Mouse (Mus musculus) embryonic facial prominence, embryonic 15.5 days (tissue): ENCODE results near the gene Rps6kc1. TPM values are rescaled to one million over a fixed set of nuclear protein-coding genes. Genes with fewer than 3 reads are reported as not detected.

ENCODE experiments used
- ATAC-seq: fragments of 200-750 bp; cut with Nextera tagmentation; 2 replicates; pipeline ENCODE4 v1.8.0; 2017; ENCODE audit warnings: low read depth, moderate TSS enrichment; ENCODE audit not compliant: insufficient number of reproducible peaks, low FRiP score, low TSS enrichment
- H3K27ac ChIP-seq: fragments of 300-500 bp; sonication (generic); replicated peaks from 2 replicates; pipeline ENCODE4 v1.5.1; 2015; ENCODE audit warnings: mild to moderate bottlenecking, inconsistent platforms
- H3K27me3 ChIP-seq: fragments of 300-500 bp; sonication (generic); 2 replicates; pipeline ENCODE4 v1.6.1; 2015; ENCODE audit warnings: inconsistent platforms
- H3K36me3 ChIP-seq: fragments of 300-500 bp; sonication (generic); 2 replicates; pipeline ENCODE4 v1.6.1; 2015; ENCODE audit warnings: mild to moderate bottlenecking, inconsistent platforms
- H3K4me1 ChIP-seq: fragments of 300-500 bp; sonication (generic); 2 replicates; pipeline ENCODE4 v1.6.1; 2015; ENCODE audit warnings: inconsistent platforms
- H3K4me2 ChIP-seq: fragments of 300-500 bp; sonication (generic); replicated peaks from 2 replicates; pipeline ENCODE4 v1.6.1; 2015; ENCODE audit warnings: mild to moderate bottlenecking, inconsistent platforms
- H3K4me3 ChIP-seq: fragments of 300-500 bp; sonication (generic); replicated peaks from 2 replicates; pipeline ENCODE4 v1.5.1; 2015; ENCODE audit warnings: mild to moderate bottlenecking, inconsistent platforms
- H3K9ac ChIP-seq: fragments of 300-500 bp; sonication (generic); 2 replicates; pipeline ENCODE4 v1.6.1; 2015; ENCODE audit warnings: inconsistent platforms
- H3K9me3 ChIP-seq: fragments of 300-500 bp; sonication (generic); replicated peaks from 2 replicates; pipeline ENCODE4 v1.6.1; 2016; ENCODE audit warnings: inconsistent platforms
- WGBS: fragments of 180-500 bp; shearing (Covaris S2); methylation state at CpG from one replicate; pipeline ENCODE4 v1.1.7; 2015; 5-methylcytosine and 5-hydroxymethylcytosine counted together
- polyA plus RNA-seq: library from polyadenylated mRNA; unstranded; fragments of >200 nt; fragmentation: Nextera tagmentation; extraction: Ambion mirVana; gene quantifications from 2 replicates; pipeline ENCODE4 v1.2.1, GENCODE M21; 2015

The Rps6kc1 gene
- polyA plus RNA-seq, 1 experiment from 2014 or later, result 15.2 TPM

DNA sequence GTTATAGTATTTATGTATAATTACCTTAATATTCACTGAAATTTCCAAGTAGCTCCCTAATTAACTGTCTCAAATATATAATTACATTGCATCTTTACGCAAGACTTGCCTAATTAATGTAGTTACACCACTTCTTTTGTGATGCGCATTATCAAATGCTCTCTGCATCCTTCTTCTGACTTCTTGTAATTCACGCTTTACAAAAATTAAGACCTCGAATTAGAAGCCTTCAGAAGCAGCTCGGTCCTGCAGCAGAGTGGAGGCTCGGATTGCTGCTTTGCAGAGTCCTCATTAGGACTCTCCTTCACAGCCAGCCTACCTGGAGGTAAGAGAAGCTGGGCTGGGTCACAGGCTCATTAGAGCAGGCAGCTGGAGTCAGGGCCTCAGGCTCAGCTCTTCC is 197.7 kb downstream of the Rps6kc1 start:
- WGBS, result 65% methylated on average over 6 of the region's 6 CpGs
- Histone ChIP-seq H3K27ac (no peak overlapping the region), H3K4me3 (no peak overlapping the region), H3K4me2 (no peak overlapping the region), H3K9ac (no peak overlapping the region), H3K9me3 (no peaks in the 10 kb centered on the region), H3K4me1 (no peaks in the 10 kb centered on the region), H3K27me3 (no peaks in the 10 kb centered on the region), H3K36me3 (no peaks in the 10 kb centered on the region)
- no peak for ATAC-seq

DNA sequence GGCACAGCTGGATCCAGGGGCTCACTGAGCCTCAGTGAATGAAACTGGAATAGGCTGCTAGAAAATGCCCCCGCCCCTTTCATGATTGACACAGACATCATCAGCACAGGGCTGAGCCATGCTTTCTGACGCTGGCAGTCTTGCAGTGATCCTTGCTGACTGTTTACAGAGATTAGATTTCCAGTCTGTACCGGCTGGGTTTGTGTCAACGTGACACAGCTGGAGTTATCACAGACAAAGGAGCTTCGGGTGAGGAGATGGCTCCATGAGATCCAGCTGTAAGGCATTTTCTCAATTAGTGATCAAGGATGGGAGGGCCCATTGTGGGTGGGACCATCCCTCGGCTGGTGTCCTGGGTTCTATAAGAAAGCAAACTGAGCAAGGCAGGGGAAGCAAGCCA is 214.0 kb downstream of the Rps6kc1 start:
- no peak overlapping the region for H3K4me3 ChIP-seq
- no peaks in the 10 kb centered on the region for H3K27me3 ChIP-seq
- H3K9me3 ChIP-seq, result no peaks in the 10 kb centered on the region
- no peak overlapping the region for H3K27ac ChIP-seq
- H3K4me2 ChIP-seq, result no peak overlapping the region
- no peak overlapping the region for H3K9ac ChIP-seq
- ATAC-seq, result no peak
- no peaks in the 10 kb centered on the region for H3K36me3 ChIP-seq
- WGBS, result 19% methylated on average over 6 of the region's 6 CpGs
- no peaks in the 10 kb centered on the region for H3K4me1 ChIP-seq

DNA sequence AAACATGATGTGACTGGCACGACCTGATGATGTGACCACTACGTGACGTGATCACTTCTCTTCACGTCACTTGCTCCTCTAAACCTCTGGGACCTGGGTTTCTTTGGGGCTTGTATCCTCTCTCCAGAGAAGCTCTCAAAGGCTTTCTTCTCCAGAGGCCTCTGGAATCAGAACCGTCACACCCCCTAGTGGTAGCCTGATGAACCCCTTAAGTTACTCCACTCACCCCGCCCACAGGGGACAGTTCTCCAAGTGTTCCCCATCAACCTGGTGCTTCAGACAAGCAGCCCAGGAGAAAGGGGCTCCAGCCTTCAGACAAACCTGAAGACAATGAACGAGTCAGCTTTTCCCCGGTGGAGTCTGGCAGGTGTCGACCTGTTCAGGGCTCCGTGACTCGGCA is 216.0 kb downstream of the Rps6kc1 start:
- Histone ChIP-seq H3K9me3 (no peaks in the 10 kb centered on the region), H3K9ac (no peak overlapping the region), H3K36me3 (no peaks in the 10 kb centered on the region), H3K4me2 (no peak overlapping the region), H3K27me3 (no peaks in the 10 kb centered on the region; the same call in 1 of the 2 replicates), H3K27ac (no peak overlapping the region), H3K4me3 (no peak overlapping the region), H3K4me1 (no peaks in the 10 kb centered on the region)
- ATAC-seq, result no peak
- WGBS, result 68% methylated on average over 11 of the region's 11 CpGs

DNA sequence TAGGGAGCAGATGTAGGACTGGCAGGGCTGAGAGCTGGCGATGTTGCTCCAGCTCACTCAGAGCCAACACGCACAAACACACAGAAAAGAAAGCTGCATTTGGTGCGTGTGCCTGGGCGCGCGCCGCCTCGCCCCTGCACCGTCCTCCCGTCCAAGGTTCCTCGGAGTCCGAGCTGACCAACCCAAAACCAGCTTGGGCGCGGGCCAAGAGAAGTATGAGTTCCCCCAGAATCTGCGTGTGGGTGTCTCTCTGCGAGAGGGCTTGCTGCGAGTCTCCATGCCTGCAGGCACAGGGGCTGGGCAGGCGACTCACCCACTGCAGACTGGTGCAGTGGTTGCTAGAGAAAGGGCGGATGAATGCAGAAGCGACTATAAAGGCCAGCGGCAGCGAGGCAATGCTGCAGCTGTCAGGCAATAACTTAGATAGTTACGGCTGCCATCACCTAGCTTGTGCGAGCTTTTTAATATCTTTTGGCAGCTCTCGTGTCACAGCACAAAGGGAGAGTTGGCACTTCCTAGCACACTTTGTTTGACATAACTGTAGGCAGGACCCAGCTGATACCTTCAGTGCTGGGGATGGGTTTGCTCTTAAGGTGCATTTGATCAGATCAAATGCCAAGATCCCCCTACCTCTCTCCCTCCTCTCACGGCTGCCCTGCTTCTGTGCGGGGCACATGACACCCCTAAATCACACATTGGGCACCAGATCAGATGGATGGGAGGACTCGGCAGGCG is 220.9 kb downstream of the Rps6kc1 start:
- H3K4me2 ChIP-seq, result no peak overlapping the region
- H3K27me3 ChIP-seq, result no peaks in the 10 kb centered on the region; the same call in 1 of the 2 replicates
- no peaks in the 10 kb centered on the region for H3K4me1 ChIP-seq
- H3K27ac ChIP-seq, result no peak overlapping the region
- H3K9ac ChIP-seq, result no peak overlapping the region
- 71% methylated on average over 29 of the region's 29 CpGs for WGBS
- ATAC-seq, result no peak
- no peak overlapping the region for H3K4me3 ChIP-seq
- H3K36me3 ChIP-seq, result no peaks in the 10 kb centered on the region
- H3K9me3 ChIP-seq, result no peaks in the 10 kb centered on the region

DNA sequence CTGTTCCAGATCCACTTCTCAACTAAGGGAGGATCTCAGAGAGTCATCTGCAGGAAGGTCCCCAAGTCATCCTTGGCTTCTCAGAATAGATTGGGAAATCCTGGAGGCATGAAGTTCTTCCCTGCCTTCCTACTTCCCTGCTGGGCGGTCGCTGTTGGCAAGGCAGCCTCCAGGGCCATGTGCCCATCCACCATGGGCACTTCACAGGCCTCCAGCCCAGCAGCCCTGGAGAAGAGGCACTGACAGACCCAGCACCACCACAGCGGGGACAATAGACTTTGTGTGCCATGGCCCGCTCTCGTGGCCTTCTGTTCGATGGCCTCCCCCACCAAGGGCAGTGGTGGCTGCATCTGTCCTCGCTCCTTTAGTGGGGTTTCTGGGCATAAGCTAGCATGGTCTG is 228.5 kb downstream of the Rps6kc1 start:
- Histone ChIP-seq H3K4me2 (no peak overlapping the region), H3K9me3 (no peaks in the 10 kb centered on the region), H3K4me3 (no peak overlapping the region), H3K27ac (no peak overlapping the region), H3K36me3 (no peaks in the 10 kb centered on the region), H3K9ac (no peak overlapping the region), H3K27me3 (no peaks in the 10 kb centered on the region), H3K4me1 (no peaks in the 10 kb centered on the region)
- WGBS, result 92% methylated on average over 7 of the region's 7 CpGs
- ATAC-seq, result no peak

DNA sequence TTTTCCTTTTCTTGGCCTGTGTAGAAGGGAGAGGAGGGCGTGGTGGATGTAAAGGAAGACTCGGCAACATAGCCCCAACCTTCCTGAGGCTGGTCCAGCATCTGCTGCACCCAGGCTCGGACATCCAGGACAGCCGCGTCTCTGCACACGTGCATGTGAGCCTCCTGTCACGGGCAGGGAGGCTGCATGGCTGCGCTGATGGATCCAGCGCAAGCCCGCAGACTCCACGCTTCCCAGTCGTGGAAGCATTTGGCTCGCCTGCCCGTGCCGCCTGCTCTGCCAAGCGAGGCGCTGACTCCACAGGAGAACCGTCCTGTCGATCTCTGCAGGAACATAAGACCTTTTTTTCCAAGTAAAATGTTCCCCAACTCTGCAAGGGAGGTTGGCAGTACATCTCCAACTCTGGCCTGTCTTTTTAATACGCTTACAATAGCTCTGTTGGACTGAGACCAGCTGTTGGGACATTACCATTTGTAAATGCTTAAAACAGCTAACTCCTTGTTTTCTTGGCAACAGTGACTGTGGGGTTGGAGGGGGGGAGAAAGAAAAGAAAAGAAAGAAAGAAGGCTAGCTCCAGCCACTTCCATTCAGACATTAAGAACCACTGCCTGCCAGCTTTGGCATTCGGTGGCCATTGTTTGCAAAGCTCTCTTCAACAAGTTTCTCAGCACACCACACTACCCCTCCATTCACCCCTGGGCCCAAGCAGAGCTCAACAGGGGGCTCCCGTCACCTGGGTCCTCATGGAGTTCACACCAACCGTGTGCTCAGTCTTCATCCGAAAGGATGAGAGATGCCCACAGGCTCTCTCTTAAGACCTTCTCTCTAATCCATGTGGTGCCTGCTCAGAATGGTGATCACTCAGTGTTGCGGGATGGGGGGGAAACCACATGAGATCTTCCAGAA is 229.3 kb downstream of the Rps6kc1 start:
- Histone ChIP-seq H3K4me1 (no peaks in the 10 kb centered on the region), H3K9me3 (no peaks in the 10 kb centered on the region), H3K27me3 (no peaks in the 10 kb centered on the region), H3K9ac (no peak overlapping the region), H3K27ac (peak overlapping the region; percentile 72), H3K4me3 (no peak overlapping the region), H3K4me2 (peak overlapping the region; percentile 26), H3K36me3 (no peaks in the 10 kb centered on the region)
- whole genome bisulfite sequencing, result 50% methylated on average over 25 of the region's 25 CpGs
- peak; percentile 53; the same call in 1 of the 2 replicates for ATAC-seq

DNA sequence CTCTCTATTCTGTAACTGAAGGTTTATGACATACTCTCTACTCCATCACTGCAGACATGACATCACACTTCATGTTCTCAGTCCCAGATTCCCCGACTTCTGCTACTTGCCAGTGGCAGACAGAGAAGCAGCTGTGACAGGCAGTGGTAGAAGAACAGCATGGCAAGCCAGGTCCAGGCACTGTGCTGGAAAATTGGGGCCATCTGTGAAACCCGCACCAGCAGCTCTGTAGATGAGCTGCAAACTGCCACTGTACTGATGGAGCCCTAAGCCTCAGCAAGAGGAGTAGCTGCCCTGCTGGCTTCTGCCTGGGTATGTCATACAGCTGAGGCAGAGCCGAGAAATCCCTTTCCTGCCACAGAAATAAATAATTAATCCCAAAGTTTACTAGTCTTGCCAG is 236.1 kb downstream of the Rps6kc1 start:
- H3K36me3 ChIP-seq, result no peaks in the 10 kb centered on the region
- no peak overlapping the region for H3K4me3 ChIP-seq
- H3K9ac ChIP-seq, result no peak overlapping the region
- no peaks in the 10 kb centered on the region for H3K4me1 ChIP-seq
- no peak for ATAC-seq
- H3K27me3 ChIP-seq, result no peaks in the 10 kb centered on the region
- no peaks in the 10 kb centered on the region for H3K9me3 ChIP-seq
- H3K4me2 ChIP-seq, result no peak overlapping the region
- WGBS, result 53% methylated on average over 3 of the region's 3 CpGs
- no peak overlapping the region for H3K27ac ChIP-seq

DNA sequence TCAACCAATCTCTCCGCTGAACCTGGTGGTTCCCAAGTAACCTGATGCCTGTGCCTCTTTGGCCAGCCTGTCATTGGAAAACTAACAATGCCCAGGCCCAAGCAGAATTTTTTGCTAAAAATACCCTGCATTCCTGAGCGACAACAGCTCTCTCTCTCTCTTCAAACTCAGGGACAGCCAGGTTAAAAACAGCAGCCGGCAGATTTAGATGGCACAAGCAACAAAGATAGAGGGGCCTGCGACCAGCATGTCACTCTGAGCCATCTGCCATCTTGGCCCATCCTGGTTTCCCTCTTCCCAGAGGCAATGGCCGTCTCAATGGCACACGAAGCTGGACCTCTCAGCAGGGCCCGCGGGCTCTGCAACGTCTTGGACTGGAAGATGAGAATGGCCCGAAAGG is 242.5 kb downstream of the Rps6kc1 start:
- Histone ChIP-seq H3K4me3 (no peak overlapping the region), H3K36me3 (no peaks in the 10 kb centered on the region), H3K27ac (no peak overlapping the region), H3K9me3 (no peaks in the 10 kb centered on the region), H3K27me3 (no peaks in the 10 kb centered on the region), H3K4me2 (no peak overlapping the region), H3K9ac (no peak overlapping the region), H3K4me1 (no peaks in the 10 kb centered on the region)
- 62% methylated on average over 10 of the region's 10 CpGs for WGBS
- ATAC-seq, result no peak

DNA sequence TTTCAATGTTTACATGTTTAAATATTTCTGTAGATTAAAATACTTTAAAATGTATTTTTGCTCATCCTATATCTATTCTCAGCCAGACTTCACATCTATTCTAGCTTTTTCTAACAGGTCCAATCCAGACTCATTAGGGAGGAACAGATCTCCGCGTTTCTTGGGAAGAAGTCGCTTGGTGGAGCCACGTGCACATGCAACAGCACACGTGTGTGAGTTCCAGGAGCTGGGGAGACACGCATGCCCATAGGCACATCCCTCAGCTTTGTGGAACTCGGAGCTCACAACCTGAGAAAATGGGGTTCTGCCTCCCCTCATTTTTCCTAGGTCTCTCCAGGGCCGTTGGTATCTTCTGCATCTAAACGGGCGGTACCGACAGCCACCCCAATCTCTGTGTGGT is 243.7 kb downstream of the Rps6kc1 start:
- H3K9me3 ChIP-seq, result no peaks in the 10 kb centered on the region
- no peak overlapping the region for H3K27ac ChIP-seq
- H3K4me3 ChIP-seq, result no peak overlapping the region
- no peak overlapping the region for H3K9ac ChIP-seq
- H3K27me3 ChIP-seq, result no peaks in the 10 kb centered on the region
- no peak overlapping the region for H3K4me2 ChIP-seq
- ATAC-seq, result no peak
- no peaks in the 10 kb centered on the region for H3K36me3 ChIP-seq
- 94% methylated on average over 11 of the region's 11 CpGs for WGBS
- no peaks in the 10 kb centered on the region for H3K4me1 ChIP-seq

DNA sequence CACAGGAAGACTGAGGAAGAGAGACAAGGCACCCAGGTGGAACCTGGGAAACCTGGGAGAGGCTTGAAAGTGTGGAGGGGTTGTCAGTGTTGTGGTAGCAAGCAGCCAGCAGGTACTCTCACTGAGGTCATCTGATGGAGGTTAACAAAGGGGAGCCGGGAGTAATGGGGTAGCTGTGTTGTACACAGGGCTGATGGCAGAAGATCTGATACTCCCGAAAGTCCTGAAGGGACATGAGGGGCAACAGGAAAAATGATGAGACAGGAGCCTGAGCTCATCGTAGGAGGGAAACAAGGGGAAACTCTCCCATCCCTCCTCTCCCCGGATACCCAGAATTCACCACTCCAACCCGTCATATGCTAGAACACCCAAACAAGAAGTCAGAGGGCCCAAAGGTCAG is 244.2 kb downstream of the Rps6kc1 start:
- Histone ChIP-seq H3K27ac (no peak overlapping the region), H3K9me3 (no peaks in the 10 kb centered on the region), H3K36me3 (no peaks in the 10 kb centered on the region), H3K9ac (no peak overlapping the region), H3K27me3 (no peaks in the 10 kb centered on the region), H3K4me1 (no peaks in the 10 kb centered on the region), H3K4me2 (no peak overlapping the region), H3K4me3 (no peak overlapping the region)
- no peak for ATAC-seq
- whole genome bisulfite sequencing, result 81% methylated on average over 5 of the region's 5 CpGs

DNA sequence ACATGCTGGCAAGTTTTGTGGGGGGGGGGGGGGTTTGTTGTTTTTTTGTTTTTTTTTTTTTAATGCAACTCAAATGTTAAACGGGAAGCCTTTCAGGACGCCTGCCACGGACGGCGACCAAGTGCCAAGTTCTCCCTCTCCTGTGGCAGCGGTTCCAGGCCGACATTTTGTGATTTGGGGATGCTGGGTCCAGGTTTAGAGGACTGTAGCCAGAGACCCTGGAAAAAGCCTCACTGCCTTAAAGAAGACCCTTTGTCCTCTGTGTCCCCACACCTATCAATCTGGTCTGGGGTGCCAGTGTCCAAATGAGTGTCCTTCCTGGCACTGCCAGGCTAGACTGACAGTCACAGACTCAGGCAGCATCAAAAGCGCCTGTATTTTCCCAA is 246.1 kb downstream of the Rps6kc1 start:
- Histone ChIP-seq H3K27me3 (no peaks in the 10 kb centered on the region), H3K9me3 (no peaks in the 10 kb centered on the region), H3K27ac (no peak overlapping the region), H3K4me3 (no peak overlapping the region), H3K36me3 (no peaks in the 10 kb centered on the region), H3K4me1 (no peaks in the 10 kb centered on the region), H3K9ac (no peak overlapping the region), H3K4me2 (no peak overlapping the region)
- no peak for ATAC-seq
- 68% methylated on average over 8 of the region's 8 CpGs for WGBS
